Mouse (Mus musculus): ENCODE measurements around the gene Mapk1.

DNA sequence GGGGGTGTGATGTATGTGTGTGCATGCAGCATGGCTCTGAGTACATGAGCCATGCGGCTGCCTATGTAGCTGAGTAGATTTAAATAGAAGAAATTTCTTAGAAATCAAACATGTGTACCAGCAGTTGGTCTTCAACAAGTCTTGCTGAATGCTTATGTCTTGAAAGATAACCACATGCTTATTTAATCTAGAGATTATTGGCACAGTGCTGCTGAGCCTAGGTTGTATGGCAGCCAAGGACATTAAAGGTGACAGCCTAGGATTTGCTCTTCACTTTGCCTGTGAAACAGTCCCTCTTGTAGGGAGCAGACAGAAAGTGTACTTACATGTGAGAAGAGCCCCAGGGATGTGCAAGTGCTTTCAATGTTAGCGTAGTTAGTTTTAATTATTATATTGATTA lies 42.1 kb upstream of the Mapk1 start:
- TF ChIP-seq CTCF (IDR thresholded peaks at IDR 0.05; ENCODE audit: borderline replicate concordance, extremely low read depth, insufficient read depth, insufficient read length) (no peak), POLR2A (IDR thresholded peaks at IDR 0.05; ENCODE audit: borderline replicate concordance, extremely low read depth, insufficient read depth, insufficient read length, poor library complexity, severe bottlenecking) (no peak)
